8 mouse cellular contexts compared by ENCODE assay signal in the genomic region with DNA sequence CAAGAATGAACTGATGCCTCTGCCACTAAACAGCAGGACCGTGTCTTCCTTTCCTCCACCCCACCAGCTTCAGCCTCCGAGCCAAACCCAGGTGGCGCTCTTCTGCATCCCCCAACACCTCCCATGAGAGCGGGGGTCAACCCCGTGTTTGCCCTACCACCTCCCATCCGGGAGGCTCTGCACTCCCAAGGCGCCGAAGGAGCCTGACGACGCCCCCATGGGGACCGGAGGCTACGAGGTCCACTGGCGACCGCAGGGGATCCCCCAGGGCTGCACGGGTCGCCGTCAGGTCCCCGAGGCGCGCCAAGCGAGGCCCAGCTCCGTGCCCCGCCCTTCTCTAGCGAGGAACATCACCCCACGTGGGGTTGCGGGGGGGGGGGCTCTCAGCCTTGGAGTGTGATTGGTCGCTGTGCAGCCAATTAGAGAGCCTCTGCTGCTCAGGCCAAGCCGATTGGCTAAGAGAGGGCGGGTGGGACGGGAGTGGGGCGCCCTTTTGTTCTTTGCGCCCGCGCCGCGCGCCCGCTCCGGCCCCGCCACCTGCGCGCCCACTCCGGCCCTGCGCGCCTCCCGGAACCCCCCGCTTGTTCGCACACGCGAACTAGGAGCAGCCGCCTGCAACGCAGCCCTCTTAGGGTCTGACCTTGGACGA. TPM values are rescaled to one million over a fixed set of nuclear protein-coding genes. Genes with fewer than 3 reads are reported as not detected.
DNase-seq lines count a peak whose midpoint lies in the region; ATAC-seq and TF ChIP-seq lines count a peak whose summit lies in the region.

No protein-coding gene starts in this region.

- peak; percentile 89 to 92 for DNase-seq in B cell, adult 2 months
- DNase-seq in embryonic facial prominence, embryonic 14.5 days (ENCODE audit: low spot score), result peak; percentile 98
- DNase-seq in heart, adult 8-10 months (ENCODE audit: low spot score), result peak; percentile 92
- peak; percentile 88 to 90 for DNase-seq in kidney, adult 8-10 months
- DNase-seq in midbrain, postnatal 0 days (ENCODE audit: low spot score), result peak; percentile 98
- DNase-seq in spleen, postnatal 10 days (ENCODE audit: low spot score in 2 of 2), result peak; percentile 85 to 87

- no peaks in the 10 kb centered on the region for H3K36me3 ChIP-seq in embryonic facial prominence, embryonic 14.5 days (ENCODE audit: control insufficient read depth, insufficient read depth, low read length)
- H3K36me3 ChIP-seq in limb, embryonic 15.5 days, result no peaks in the 10 kb centered on the region
- H3K36me3 ChIP-seq in midbrain, postnatal 0 days (ENCODE audit: insufficient read depth, low read length), result no peaks in the 10 kb centered on the region

- WGBS in bone marrow, adult 2 months, result under 1% methylated on average over 53 of the region's 53 CpGs
- under 1% methylated on average over 18 of the region's 53 CpGs for WGBS in embryonic facial prominence, embryonic 14.5 days
- 3% methylated on average over 40 of the region's 53 CpGs for WGBS in limb, embryonic 15.5 days
- WGBS in midbrain, postnatal 0 days, result under 1% methylated on average over 51 of the region's 53 CpGs

- peak overlapping the region; percentile 66 for H3K9ac ChIP-seq in embryonic facial prominence, embryonic 14.5 days (ENCODE audit: low read depth, low read length)
- peak overlapping the region; percentile 41 for H3K9ac ChIP-seq in limb, embryonic 15.5 days
- peak overlapping the region; percentile 61 for H3K9ac ChIP-seq in midbrain, postnatal 0 days (replicated peaks; ENCODE audit: low read length, poor library complexity, severe bottlenecking)

- TF ChIP-seq CTCF in bone marrow, adult 2 months (IDR thresholded peaks at IDR 0.05; ENCODE audit: control insufficient read depth, insufficient read depth, low read length), result peak; percentile 49; the same call in 1 of the 2 replicates
- TF ChIP-seq CTCF in midbrain, postnatal 0 days (IDR thresholded peaks at IDR 0.05), result peak; percentile 71

- peak; percentile 94 for ATAC-seq in embryonic facial prominence, embryonic 14.5 days (ENCODE audit: low read depth)
- peak; percentile 91 for ATAC-seq in limb, embryonic 15.5 days (ENCODE audit: insufficient number of reproducible peaks, low FRiP score, low TSS enrichment, low read depth)
- ATAC-seq in midbrain, postnatal 0 days (ENCODE audit: low FRiP score), result peak; percentile 94

- no peaks in the 10 kb centered on the region for H3K9me3 ChIP-seq in embryonic facial prominence, embryonic 14.5 days (ENCODE audit: control insufficient read depth, low read length)
- H3K9me3 ChIP-seq in limb, embryonic 15.5 days, result no peaks in the 10 kb centered on the region
- H3K9me3 ChIP-seq in midbrain, postnatal 0 days (ENCODE audit: low read length), result no peaks in the 10 kb centered on the region

- peaks cover 4% of the 10 kb centered on the region for H3K4me1 ChIP-seq in bone marrow, adult 2 months (ENCODE audit: control insufficient read depth, insufficient read depth, low read length)
- peaks cover 30% of the 10 kb centered on the region for H3K4me1 ChIP-seq in embryonic facial prominence, embryonic 14.5 days (ENCODE audit: control insufficient read depth, insufficient read depth, low read length)
- peaks cover 62% of the 10 kb centered on the region for H3K4me1 ChIP-seq in limb, embryonic 15.5 days
- peaks cover 18% of the 10 kb centered on the region for H3K4me1 ChIP-seq in midbrain, postnatal 0 days (ENCODE audit: insufficient read depth, low read length)

- H3K4me3 ChIP-seq in bone marrow, adult 2 months (replicated peaks; ENCODE audit: control insufficient read depth, low read depth, low read length), result peak overlapping the region; percentile 63
- peak overlapping the region; percentile 52 for H3K4me3 ChIP-seq in embryonic facial prominence, embryonic 14.5 days (ENCODE audit: low read depth, low read length)
- peak overlapping the region; percentile 51 for H3K4me3 ChIP-seq in limb, embryonic 15.5 days
- peak overlapping the region; percentile 41 for H3K4me3 ChIP-seq in midbrain, postnatal 0 days (ENCODE audit: low read depth, low read length)

- no peaks in the 10 kb centered on the region for H3K27me3 ChIP-seq in embryonic facial prominence, embryonic 14.5 days (replicated peaks; ENCODE audit: control insufficient read depth, insufficient read depth, low read length)
- H3K27me3 ChIP-seq in limb, embryonic 15.5 days, result peaks cover 33% of the 10 kb centered on the region
- peaks cover 7% of the 10 kb centered on the region; the same call in 1 of the 2 replicates for H3K27me3 ChIP-seq in midbrain, postnatal 0 days (ENCODE audit: insufficient read depth, low read length)

- peak overlapping the region; percentile 91 for H3K4me2 ChIP-seq in embryonic facial prominence, embryonic 14.5 days (ENCODE audit: low read depth, low read length)
- H3K4me2 ChIP-seq in limb, embryonic 15.5 days, result peak overlapping the region; percentile 87
- peak overlapping the region; percentile 66 for H3K4me2 ChIP-seq in midbrain, postnatal 0 days (ENCODE audit: low read depth, low read length, poor library complexity, severe bottlenecking)

- peak overlapping the region; percentile 77 for H3K27ac ChIP-seq in bone marrow, adult 2 months (ENCODE audit: control insufficient read depth, insufficient read depth, low read depth, low read length, poor library complexity)
- peak overlapping the region; percentile 90 for H3K27ac ChIP-seq in embryonic facial prominence, embryonic 14.5 days (replicated peaks; ENCODE audit: low read depth, low read length)
- H3K27ac ChIP-seq in limb, embryonic 15.5 days, result peak overlapping the region; percentile 85
- peak overlapping the region; percentile 88 for H3K27ac ChIP-seq in midbrain, postnatal 0 days (ENCODE audit: low read depth, low read length)

- TF ChIP-seq POLR2A in bone marrow, adult 2 months (IDR thresholded peaks at IDR 0.05; ENCODE audit: borderline replicate concordance, control insufficient read depth, low read depth, low read length), result peak; percentile 28; the same call in 1 of the 2 replicates

RNA-seq across cellular contexts. Expression of gene Actg1, which starts 43.3 kb away (rescaled TPM):
- polyA plus RNA-seq in bone marrow, adult 2 months (2011; ENCODE audit: insufficient read depth, insufficient read length, low replicate concordance, missing spikeins), result 387 and 760 TPM in 2 replicates
- 2,264 and 2,593 TPM in 2 replicates for polyA plus RNA-seq in embryonic facial prominence, embryonic 14.5 days (2014; fragmentation: Nextera tagmentation; extraction: Ambion mirVana)
- total RNA-seq in heart, adult 8-10 months (2022), result 100 to 1,000 TPM; 188 to 320 (median 251) TPM
- polyA plus RNA-seq in limb, embryonic 15.5 days (2015; fragmentation: Nextera tagmentation; extraction: Ambion mirVana), result 2,203 and 2,296 TPM in 2 replicates
- 2,534 and 2,842 TPM in 2 replicates for total RNA-seq in midbrain, postnatal 0 days (2014; rRNA removed)
- polyA plus RNA-seq in midbrain, postnatal 0 days (2015; fragmentation: Nextera tagmentation; extraction: Ambion mirVana), result 3,992 and 4,056 TPM in 2 replicates

RNA-seq across cellular contexts. Expression of gene Fscn2, which starts 56.3 kb away (rescaled TPM):
- not detected in 2 replicates for polyA plus RNA-seq in bone marrow, adult 2 months (2011; ENCODE audit: insufficient read depth, insufficient read length, low replicate concordance, missing spikeins)
- 0.48 and 1.1 TPM in 2 replicates for polyA plus RNA-seq in embryonic facial prominence, embryonic 14.5 days (2014; fragmentation: Nextera tagmentation; extraction: Ambion mirVana)
- not detected for total RNA-seq in heart, adult 8-10 months (2022)
- polyA plus RNA-seq in limb, embryonic 15.5 days (2015; fragmentation: Nextera tagmentation; extraction: Ambion mirVana), result 0.31 and 0.79 TPM in 2 replicates
- 0.71 TPM in 1 of 2 replicates, not detected in the other for total RNA-seq in midbrain, postnatal 0 days (2014; rRNA removed)
- polyA plus RNA-seq in midbrain, postnatal 0 days (2015; fragmentation: Nextera tagmentation; extraction: Ambion mirVana), result 0.71 and 1.5 TPM in 2 replicates

Comparison
In these comparisons a context has a peak if more than half of its experiments do, and no peak if none do; other contexts are left out.
1. Peak in every context shown above with its lines: DNase-seq, ATAC-seq, H3K4me3 ChIP-seq and H3K27ac ChIP-seq.